Mouse (Mus musculus): Measurements from ENCODE around the gene Gm17571. TPM values are rescaled to one million over a fixed set of nuclear protein-coding genes. Genes with fewer than 3 reads are reported as not detected.

Gene Gm17571
- total and polyA plus RNA-seq, 3 experiments = not detected

- Histone ChIP-seq H3K4me2 (ENCODE audit: insufficient read depth, low read depth, poor library complexity, severe bottlenecking) (no peak overlapping the region), H3K36me3 (replicated peaks in 1 of 2; ENCODE audit: control insufficient read depth in 1 of 2, insufficient read depth in 1 of 2, low read length in 1 of 2) (peaks cover 5 to 24% of the 10 kb centered on the region in 2 experiments), H3K79me2 (replicated peaks; ENCODE audit: control insufficient read depth, extremely low read depth, insufficient read depth, poor library complexity, severe bottlenecking) (no peaks in the 10 kb centered on the region), H3K4me3 (replicated peaks in 1 of 3; ENCODE audit: low read depth in 2 of 3, low read length in 2 of 3, poor library complexity in 1 of 3) (no peak overlapping the region), H3K9me3 (replicated peaks; ENCODE audit: low read length) (no peaks in the 10 kb centered on the region), H3K27me3 (replicated peaks) (no peaks in the 10 kb centered on the region), H3K9ac (ENCODE audit: insufficient read depth, low read depth) (no peak overlapping the region), H3K4me1 (ENCODE audit: control insufficient read depth in 1 of 2, insufficient read depth in 2 of 2) (peaks cover 14 to 19% of the 10 kb centered on the region in 2 experiments), H3K27ac (ENCODE audit: insufficient read depth, low read depth) (no peak overlapping the region)
- TF ChIP-seq TBP (conservative IDR thresholded peaks at IDR 0.05; ENCODE audit: low read depth, low read length) (no peak), HCFC1 (IDR thresholded peaks at IDR 0.05; ENCODE audit: low read depth, low read length) (no peak), BHLHE40 (IDR thresholded peaks at IDR 0.05; ENCODE audit: low read depth, low read length) (no peak), JUND (conservative IDR thresholded peaks at IDR 0.05; ENCODE audit: low read depth, low read length) (no peak), CTCF (conservative IDR thresholded peaks at IDR 0.05 in 1 of 2, IDR thresholded peaks at IDR 0.05 in 1 of 2; ENCODE audit: low read depth in 2 of 2, low read length in 2 of 2) (no peak), CHD1 (IDR thresholded peaks at IDR 0.05; ENCODE audit: low read depth, low read length) (no peak), ZC3H11A (IDR thresholded peaks at IDR 0.05; ENCODE audit: low read depth, low read length) (no peak), JUN (IDR thresholded peaks at IDR 0.05; ENCODE audit: insufficient read depth, low read depth, low read length) (no peak), SMC3 (IDR thresholded peaks at IDR 0.05; ENCODE audit: low read depth, low read length) (no peak), RAD21 (IDR thresholded peaks at IDR 0.05; ENCODE audit: low read depth, low read length) (no peak), RCOR1 (conservative IDR thresholded peaks at IDR 0.05; ENCODE audit: low read depth, low read length) (no peak), USF2 (conservative IDR thresholded peaks at IDR 0.05; ENCODE audit: low read depth, low read length) (no peak), POLR2AphosphoS2 (IDR thresholded peaks at IDR 0.05; ENCODE audit: low read depth, low read length) (no peak), NELFE (IDR thresholded peaks at IDR 0.05; ENCODE audit: low read depth, low read length) (no peak)
- DNase-seq (ENCODE audit: extremely low read depth) = no peak
- dilution Hi-C loops (cut with MboI; ENCODE audit: extremely low pct_ligation_motif_present, extremely low pct_unique_long_range_greater_than_20kb, low sequenced_read_pairs) = no loop called here
- in situ Hi-C loops (cut with MboI; ENCODE audit: low pct_ligation_motif_present, low pct_unique_long_range_greater_than_20kb, low sequenced_read_pairs) = no loop called here
Measured at GRCm38 (mm10) chr9:13448716-13449115, 2.2 kb upstream of the Gm17571 start.

- no peak overlapping the region for H3K9ac ChIP-seq (ENCODE audit: insufficient read depth, low read depth)
- TF ChIP-seq CHD1 (IDR thresholded peaks at IDR 0.05; ENCODE audit: low read depth, low read length) (no peak), RAD21 (IDR thresholded peaks at IDR 0.05; ENCODE audit: low read depth, low read length) (no peak), UBTF (IDR thresholded peaks at IDR 0.05; ENCODE audit: low read depth, low read length) (no peak)
- H3K4me1 ChIP-seq (ENCODE audit: control insufficient read depth in 1 of 2, insufficient read depth in 2 of 2) = peaks cover 27 to 29% of the 10 kb centered on the region in 2 experiments
- H3K4me2 ChIP-seq (ENCODE audit: insufficient read depth, low read depth, poor library complexity, severe bottlenecking) = no peak overlapping the region
- H3K27me3 ChIP-seq (replicated peaks) = no peaks in the 10 kb centered on the region
- peaks cover 5 to 22% of the 10 kb centered on the region in 2 experiments for H3K36me3 ChIP-seq (replicated peaks in 1 of 2; ENCODE audit: control insufficient read depth in 1 of 2, insufficient read depth in 1 of 2, low read length in 1 of 2)
- dilution Hi-C loops (cut with MboI; ENCODE audit: extremely low pct_ligation_motif_present, extremely low pct_unique_long_range_greater_than_20kb, low sequenced_read_pairs) (no loop called here), in situ Hi-C loops (cut with MboI; ENCODE audit: low pct_ligation_motif_present, low pct_unique_long_range_greater_than_20kb, low sequenced_read_pairs) (no loop called here)
- no peaks in the 10 kb centered on the region for H3K79me2 ChIP-seq (replicated peaks; ENCODE audit: control insufficient read depth, extremely low read depth, insufficient read depth, poor library complexity, severe bottlenecking)
- no peak overlapping the region for H3K27ac ChIP-seq (ENCODE audit: insufficient read depth, low read depth)
- DNase-seq (ENCODE audit: extremely low read depth) = peak; percentile 21
- no peak overlapping the region for H3K4me3 ChIP-seq (replicated peaks in 1 of 3; ENCODE audit: low read depth in 2 of 3, low read length in 2 of 3, poor library complexity in 1 of 3)
- H3K9me3 ChIP-seq (replicated peaks; ENCODE audit: low read length) = no peaks in the 10 kb centered on the region
Measured at GRCm38 (mm10) chr9:13446236-13446635, 317 bp downstream of the Gm17571 start.
